In the genomic region with DNA sequence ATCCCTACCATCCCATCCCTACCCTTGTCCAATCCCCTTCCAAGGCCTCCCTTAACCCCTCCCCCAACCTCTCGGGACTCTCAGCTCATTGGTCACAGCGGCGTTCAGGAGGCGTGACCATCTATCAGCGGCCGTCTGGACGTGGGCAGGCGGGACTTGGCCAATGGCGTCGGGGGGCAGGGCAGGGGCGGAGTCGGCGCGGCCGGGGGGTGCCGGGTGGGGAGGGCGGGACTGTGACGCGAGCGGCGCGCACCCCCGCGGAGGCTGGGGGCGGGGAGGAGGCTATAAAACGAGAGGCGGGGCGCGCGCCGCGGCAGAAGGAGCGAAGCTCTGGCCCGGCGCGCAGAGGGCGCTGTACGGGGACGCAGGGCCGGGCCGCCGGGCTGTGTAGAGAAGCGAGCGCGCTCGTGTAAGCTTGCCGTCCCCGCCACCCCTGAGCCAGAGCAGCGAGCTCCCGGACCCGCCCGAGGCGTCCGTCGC, we compare ENCODE assay signal across 8 mouse cellular contexts. TPM values are rescaled to one million over a fixed set of nuclear protein-coding genes. Genes with fewer than 3 reads are reported as not detected.
DNase-seq lines count a peak whose midpoint lies in the region; ATAC-seq lines count a peak whose summit lies in the region.

A gene (plus strand): TSS at position 331 of the 480 bp plus-strand sequence.

- H3K9me3 ChIP-seq in hindbrain, embryonic 12.5 days (replicated peaks) = no peaks in the 10 kb centered on the region

- H3K4me2 ChIP-seq in hindbrain, embryonic 12.5 days (replicated peaks) = peak within 1 kb of the TSS; percentile 87

- H3K27me3 ChIP-seq in hindbrain, embryonic 12.5 days = no peaks in the 10 kb centered on the region

- peak within 1 kb of the TSS; percentile 99 for H3K9ac ChIP-seq in hindbrain, embryonic 12.5 days

- peaks cover 19% of the 10 kb centered on the region for H3K4me1 ChIP-seq in hindbrain, embryonic 12.5 days

- WGBS in hindbrain, embryonic 12.5 days = 1% methylated on average over 24 of the region's 55 CpGs

- peak within 1 kb of the TSS; percentile 99 for H3K27ac ChIP-seq in hindbrain, embryonic 12.5 days

- peak; percentile 97 for ATAC-seq in hindbrain, embryonic 12.5 days (ENCODE audit: low FRiP score)

- peak within 1 kb of the TSS; percentile 98 for H3K4me3 ChIP-seq in hindbrain, embryonic 12.5 days

- peaks cover 8% of the 10 kb centered on the region for H3K36me3 ChIP-seq in hindbrain, embryonic 12.5 days

- peak; percentile 100 for DNase-seq in Muller cell, postnatal 12 days (ENCODE audit: inconsistent ontology term)
- peak; percentile 100 for DNase-seq in cerebellum, adult 9-11 months
- DNase-seq in frontal cortex, postnatal 10 days (ENCODE audit: low spot score in 2 of 2) = peak; percentile 98 to 99
- peak; percentile 94 to 100 for DNase-seq in layer of hippocampus, postnatal 14 days (ENCODE audit: low spot score in 2 of 2)
- DNase-seq in lung, postnatal 14 days = peak; percentile 97
- DNase-seq in retina, adult 2 months (ENCODE audit: low read depth, low spot score) = peak; percentile 100
- DNase-seq in thymus, postnatal 36 days = peak; percentile 94 to 98

RNA-seq across cellular contexts. Expression of the gene that starts here (rescaled TPM):
- polyA plus RNA-seq in hindbrain, embryonic 12.5 days (2016; fragmentation: Nextera tagmentation; extraction: Ambion mirVana) = 41.7 and 46.8 TPM in 2 replicates
- total RNA-seq in layer of hippocampus, postnatal 14 days (2021) = 10 to 100 TPM; 32.3 to 32.4 TPM

Comparison
In these comparisons a context has a peak if more than half of its experiments do, and no peak if none do; other contexts are left out.
1. Peak in every context shown above with its lines: DNase-seq, ATAC-seq, H3K4me3 ChIP-seq and H3K27ac ChIP-seq.